ENCODE assay signal across 8 mouse cellular contexts in genomic region chr13:74564331-74564727, GRCm38 (mm10).
DNase-seq lines count a peak whose midpoint lies in the region; ATAC-seq and TF ChIP-seq lines count a peak whose summit lies in the region.
"Not testable (repeated sequence)": the region's sequence is repeated elsewhere in the genome, so short reads cannot be mapped to it uniquely, and the experiment has no call there.

No protein-coding gene starts in this region.

- not testable (repeated sequence) for TF ChIP-seq EP300 in stomach, postnatal 0 days (optimal IDR thresholded peaks at IDR 0.05)

- not testable (repeated sequence) for H3K36me3 ChIP-seq in forebrain, embryonic 11.5 days (ENCODE audit: control insufficient read depth, insufficient read depth, low read length); heart, embryonic 14.5 days (ENCODE audit: control insufficient read depth, insufficient read depth, low read length); intestine, embryonic 14.5 days (ENCODE audit: control insufficient read depth, insufficient read depth, low read length); limb, embryonic 13.5 days; lung, embryonic 16.5 days (ENCODE audit: control insufficient read depth, insufficient read depth, low read length); stomach, postnatal 0 days (ENCODE audit: control insufficient read depth, insufficient read depth, low read length)

- H3K9ac ChIP-seq in forebrain, embryonic 11.5 days (ENCODE audit: low read length): peak overlapping the region; percentile 68
- peak overlapping the region; percentile 75 for H3K9ac ChIP-seq in heart, embryonic 14.5 days (ENCODE audit: low read length)
- H3K9ac ChIP-seq in intestine, embryonic 14.5 days (ENCODE audit: low read length): peak overlapping the region; percentile 49
- H3K9ac ChIP-seq in limb, embryonic 13.5 days: peak overlapping the region; percentile 69
- H3K9ac ChIP-seq in lung, embryonic 16.5 days (ENCODE audit: low read length): peak overlapping the region; percentile 70
- H3K9ac ChIP-seq in stomach, postnatal 0 days (ENCODE audit: low read length): 0 out of 2 replicates have a peak overlapping the region, but pooled peaks have one; percentile 57

- TF ChIP-seq CTCF in bone marrow macrophage, adult 2 months (IDR thresholded peaks at IDR 0.05; ENCODE audit: low read depth, low read length); stomach, postnatal 0 days (IDR thresholded peaks at IDR 0.05; ENCODE audit: low read depth): not testable (repeated sequence)

- H3K4me1 ChIP-seq in bone marrow macrophage, adult 2 months (ENCODE audit: control insufficient read depth, insufficient read depth, low read length); forebrain, embryonic 11.5 days (replicated peaks; ENCODE audit: control insufficient read depth, insufficient read depth, low read length); heart, embryonic 14.5 days (ENCODE audit: control insufficient read depth in 2 of 2, insufficient read depth in 2 of 2, low read length in 2 of 2); intestine, embryonic 14.5 days (replicated peaks; ENCODE audit: control insufficient read depth, insufficient read depth, low read length); limb, embryonic 13.5 days; lung, embryonic 16.5 days (replicated peaks; ENCODE audit: control insufficient read depth, insufficient read depth, low read length); stomach, postnatal 0 days (replicated peaks; ENCODE audit: control insufficient read depth, insufficient read depth): not testable (repeated sequence)

- not testable (repeated sequence) for ATAC-seq in forebrain, embryonic 11.5 days (replicated peaks; ENCODE audit: low FRiP score); heart, embryonic 14.5 days (ENCODE audit: insufficient number of reproducible peaks, insufficient read depth, low FRiP score, low read depth); intestine, embryonic 14.5 days (replicated peaks; ENCODE audit: low FRiP score, low TSS enrichment, low read depth); limb, embryonic 13.5 days (ENCODE audit: low FRiP score, low read depth); lung, embryonic 16.5 days (ENCODE audit: low read depth); stomach, postnatal 0 days (ENCODE audit: low FRiP score, low TSS enrichment)
- ATAC-seq in monocyte, adult 5-6 weeks (replicated peaks; ENCODE audit: insufficient number of reproducible peaks, low FRiP score, low TSS enrichment, poor library complexity, severe bottlenecking): peak; percentile 33; the same call in 1 of the 2 replicates

- not testable (repeated sequence) for H3K9me3 ChIP-seq in forebrain, embryonic 11.5 days (ENCODE audit: control insufficient read depth, low read length); heart, embryonic 14.5 days (ENCODE audit: control insufficient read depth, low read length); intestine, embryonic 14.5 days (ENCODE audit: control insufficient read depth, low read length); limb, embryonic 13.5 days; lung, embryonic 16.5 days (ENCODE audit: control insufficient read depth, low read length); stomach, postnatal 0 days (ENCODE audit: control insufficient read depth, low read length)

- peak overlapping the region; percentile 62 for H3K4me3 ChIP-seq in bone marrow macrophage, adult 2 months (ENCODE audit: insufficient read depth, low read length)
- H3K4me3 ChIP-seq in forebrain, embryonic 11.5 days (ENCODE audit: low read depth, low read length): peak overlapping the region; percentile 46
- H3K4me3 ChIP-seq in heart, embryonic 14.5 days (ENCODE audit: control insufficient read depth in 1 of 2, insufficient read depth in 1 of 2, low read depth in 1 of 2, low read length in 2 of 2): peak overlapping the region; percentile 56 to 59
- peak overlapping the region; percentile 51 for H3K4me3 ChIP-seq in intestine, embryonic 14.5 days (ENCODE audit: low read depth, low read length)
- peak overlapping the region; percentile 58 for H3K4me3 ChIP-seq in limb, embryonic 13.5 days
- H3K4me3 ChIP-seq in lung, embryonic 16.5 days (ENCODE audit: low read length): peak overlapping the region; percentile 59
- peak overlapping the region; percentile 49 for H3K4me3 ChIP-seq in stomach, postnatal 0 days (ENCODE audit: low read depth, low read length)

- peak overlapping the region; percentile 58 for H3K27ac ChIP-seq in bone marrow macrophage, adult 2 months (ENCODE audit: insufficient read depth, low read depth, low read length)
- not testable (repeated sequence) for H3K27ac ChIP-seq in forebrain, embryonic 11.5 days (ENCODE audit: low read depth, low read length)
- H3K27ac ChIP-seq in heart, embryonic 14.5 days (replicated peaks in 1 of 2; ENCODE audit: control insufficient read depth in 1 of 2, insufficient read depth in 1 of 2, low read depth in 2 of 2, low read length in 2 of 2): peak overlapping the region; percentile 71 to 82
- H3K27ac ChIP-seq in intestine, embryonic 14.5 days (ENCODE audit: low read depth): peak overlapping the region; percentile 86
- peak overlapping the region; percentile 70; the same call in 1 of the 2 replicates for H3K27ac ChIP-seq in limb, embryonic 13.5 days
- peak overlapping the region; percentile 92 for H3K27ac ChIP-seq in lung, embryonic 16.5 days (ENCODE audit: low read length)
- peak overlapping the region; percentile 77 for H3K27ac ChIP-seq in stomach, postnatal 0 days (replicated peaks)

- TF ChIP-seq POLR2A in bone marrow macrophage, adult 2 months (IDR thresholded peaks at IDR 0.05; ENCODE audit: borderline replicate concordance, low read depth, low read length): not testable (repeated sequence)

- peak overlapping the region; percentile 53 for H3K4me2 ChIP-seq in forebrain, embryonic 11.5 days (ENCODE audit: low read depth, low read length, severe bottlenecking)
- H3K4me2 ChIP-seq in heart, embryonic 14.5 days (ENCODE audit: low read length): peak overlapping the region; percentile 64
- peak overlapping the region; percentile 52 for H3K4me2 ChIP-seq in intestine, embryonic 14.5 days (ENCODE audit: low read length)
- H3K4me2 ChIP-seq in limb, embryonic 13.5 days (replicated peaks): peak overlapping the region; percentile 71
- H3K4me2 ChIP-seq in lung, embryonic 16.5 days (ENCODE audit: low read depth, low read length): peak overlapping the region; percentile 55
- peak overlapping the region; percentile 54 for H3K4me2 ChIP-seq in stomach, postnatal 0 days (replicated peaks; ENCODE audit: low read depth)

- DNase-seq in forebrain, embryonic 11.5 days (ENCODE audit: low spot score); intestine, embryonic 14.5 days (ENCODE audit: low spot score); stomach, postnatal 0 days (ENCODE audit: low spot score): not testable (repeated sequence)

- H3K27me3 ChIP-seq in forebrain, embryonic 11.5 days (ENCODE audit: control insufficient read depth, insufficient read depth, low read length); heart, embryonic 14.5 days (ENCODE audit: control insufficient read depth, insufficient read depth, low read length); intestine, embryonic 14.5 days (replicated peaks; ENCODE audit: control insufficient read depth, insufficient read depth, low read length); limb, embryonic 13.5 days; lung, embryonic 16.5 days (ENCODE audit: control insufficient read depth, insufficient read depth, low read depth, low read length); stomach, postnatal 0 days (ENCODE audit: control insufficient read depth, insufficient read depth, low read length): not testable (repeated sequence)

- 21% methylated on average over 2 of the region's 2 CpGs for WGBS in forebrain, embryonic 11.5 days
- 16% methylated on average over 2 of the region's 2 CpGs for WGBS in heart, embryonic 14.5 days
- WGBS in intestine, embryonic 14.5 days: 27% methylated on average over 2 of the region's 2 CpGs
- 22% methylated on average over 2 of the region's 2 CpGs for WGBS in limb, embryonic 13.5 days
- 7% methylated on average over 2 of the region's 2 CpGs for WGBS in lung, embryonic 16.5 days
- 22% methylated on average over 2 of the region's 2 CpGs for WGBS in stomach, postnatal 0 days
